Mouse (Mus musculus) neural tube, embryonic 10.5 days (tissue): Measurements from ENCODE around the gene C1qtnf1.
"Not testable (repeated sequence)": the region's sequence is repeated elsewhere in the genome, so short reads cannot be mapped to it uniquely, and the experiment has no call there.

Experiments used
- DNase-seq: peaks from one replicate; pipeline ENCODE4 v3.0.0-alpha.2; 2017; ENCODE audit warnings: low spot score; ENCODE audit errors: extremely low spot score

Gene C1qtnf1

GRCm38 (mm10) chr11:118427986-118428385, at the start of gene C1qtnf1:
Gene C1qtnf1 (plus strand): TSS chr11:118428203.
- DNase-seq: no peak

DNA sequence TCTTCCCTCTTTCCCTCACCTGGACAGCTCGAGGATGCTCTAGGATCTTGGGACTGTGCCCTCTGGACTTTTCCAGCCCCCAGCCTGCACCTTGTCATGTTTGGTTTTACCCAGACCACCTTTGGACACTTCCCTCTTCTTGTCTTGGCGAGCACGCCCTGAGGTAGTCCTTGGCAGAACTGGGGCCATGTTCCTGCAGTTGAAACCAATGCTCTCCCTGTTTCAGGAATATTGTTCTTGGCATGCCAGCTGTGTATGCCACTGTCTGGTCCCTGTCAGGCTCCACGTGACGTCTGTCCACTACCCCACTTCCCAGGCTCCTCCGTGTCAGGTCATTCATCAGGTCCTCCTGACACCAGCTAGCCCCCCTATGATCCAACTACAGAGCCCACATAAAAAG, 49.3 kb upstream of the C1qtnf1 start:
- no peak for DNase-seq

DNA sequence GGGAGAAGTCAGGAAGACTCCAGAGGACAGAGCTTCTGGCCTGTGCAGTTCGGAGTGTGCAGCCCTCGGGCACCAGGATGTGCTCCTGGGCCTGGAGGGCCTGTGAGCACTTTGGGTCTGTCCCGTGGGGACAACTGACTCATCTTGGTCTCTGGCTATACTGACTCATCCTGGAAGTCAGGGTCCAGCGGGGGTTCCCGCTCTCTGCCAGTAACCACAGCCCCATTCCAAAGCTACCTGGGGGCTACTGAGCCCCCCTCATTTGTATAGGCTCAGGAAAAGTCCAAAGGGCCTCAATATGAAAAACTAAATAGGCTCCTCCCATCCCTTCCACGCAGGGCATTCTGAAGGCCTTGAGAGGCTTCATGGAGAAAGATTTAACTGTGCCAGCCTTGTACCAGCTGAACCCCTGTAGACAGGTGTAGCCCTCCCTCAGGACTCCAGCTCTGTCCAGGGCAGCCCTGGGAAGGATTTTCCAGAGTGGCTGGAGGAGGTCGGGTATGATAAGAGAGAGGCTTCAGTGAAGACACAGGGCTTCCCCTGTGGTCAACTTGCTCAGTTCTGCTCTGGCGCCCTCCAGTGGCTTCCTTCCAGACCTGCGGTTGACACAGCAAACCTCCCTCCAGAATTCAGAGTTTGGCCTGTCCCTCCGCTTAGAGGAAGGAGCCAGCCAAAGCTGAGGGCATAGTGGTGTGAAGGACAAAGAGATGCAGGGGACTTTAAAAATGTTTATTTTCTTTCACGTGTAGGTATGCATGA, 48.6 kb upstream of the C1qtnf1 start:
- peak; percentile 80 for DNase-seq

GRCm38 (mm10) chr11:118387816-118388215, 40.2 kb upstream of the C1qtnf1 start:
- not testable (repeated sequence) for DNase-seq

DNA sequence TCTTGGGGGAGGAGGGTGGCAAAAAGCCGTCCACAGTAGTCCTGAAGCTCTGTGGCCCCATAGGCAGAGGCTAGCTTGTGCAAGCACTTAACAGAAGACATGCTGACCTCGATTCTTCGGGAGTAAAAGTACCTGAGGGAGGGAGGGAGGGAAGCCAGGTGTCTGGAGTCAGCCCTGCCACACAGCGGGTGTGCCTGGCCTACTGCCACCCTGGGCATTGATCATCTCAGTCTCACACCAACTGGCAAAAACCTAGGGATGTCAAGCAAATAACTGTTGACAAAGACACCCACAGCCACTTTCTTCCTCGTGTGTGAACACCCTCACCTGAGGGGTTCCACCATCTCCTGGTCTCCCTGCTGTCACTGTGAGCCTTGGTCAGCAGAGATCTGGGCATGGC, 34.0 kb upstream of the C1qtnf1 start:
- DNase-seq: no peak

DNA sequence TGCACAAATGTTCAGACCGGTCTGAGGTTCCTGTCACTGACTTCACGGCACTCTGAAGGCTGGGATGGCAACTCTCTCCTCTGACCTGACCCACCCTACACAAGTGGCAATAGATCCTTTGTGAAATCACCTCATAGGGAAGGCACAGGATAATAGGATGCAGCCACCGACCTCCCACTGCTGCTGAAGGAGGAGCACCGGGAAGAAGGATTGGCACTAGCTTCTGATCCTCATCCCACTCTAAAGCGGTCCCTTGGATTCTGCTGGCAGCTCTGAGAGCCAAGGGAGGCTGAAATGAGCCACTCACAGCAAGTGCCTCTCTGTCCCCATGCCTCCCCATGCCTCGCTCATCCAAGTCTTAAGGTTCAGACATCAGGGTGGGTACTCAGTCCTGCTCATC, 33.5 kb upstream of the C1qtnf1 start:
- no peak for DNase-seq

DNA sequence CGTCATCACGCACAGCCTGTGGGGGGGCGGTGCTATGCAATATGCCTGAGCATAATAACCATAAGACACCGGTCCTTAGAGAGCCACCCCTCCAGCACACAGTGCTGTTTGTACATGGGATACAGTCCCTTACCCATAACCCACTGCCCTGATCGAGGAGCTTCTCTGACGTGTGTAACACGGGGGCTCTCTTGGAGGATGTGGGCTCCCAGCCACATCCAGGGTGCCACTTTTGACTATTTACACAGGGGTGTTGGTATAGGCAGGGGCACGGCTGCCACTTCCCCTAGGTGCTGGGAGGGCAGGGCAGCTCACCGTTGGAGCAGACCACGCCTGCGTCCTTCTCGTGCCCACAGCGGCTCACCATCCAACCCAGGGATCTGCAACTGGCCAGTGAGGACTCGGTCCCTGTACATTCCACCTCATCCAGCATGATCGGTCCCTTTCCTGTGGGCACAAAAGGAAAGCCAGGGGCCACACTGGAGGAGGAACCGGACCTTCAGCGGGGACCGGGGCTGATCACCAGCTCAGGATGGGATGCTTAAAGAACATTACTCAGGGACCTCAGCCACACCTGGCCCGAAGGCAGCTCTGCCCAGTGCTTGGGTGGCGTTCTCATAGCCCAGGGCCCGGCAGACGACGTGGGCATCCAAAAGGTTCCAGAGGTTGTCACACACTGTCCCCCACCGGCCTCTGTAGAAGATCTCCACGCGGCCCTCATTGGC, 30.0 kb upstream of the C1qtnf1 start:
- no peak for DNase-seq

DNA sequence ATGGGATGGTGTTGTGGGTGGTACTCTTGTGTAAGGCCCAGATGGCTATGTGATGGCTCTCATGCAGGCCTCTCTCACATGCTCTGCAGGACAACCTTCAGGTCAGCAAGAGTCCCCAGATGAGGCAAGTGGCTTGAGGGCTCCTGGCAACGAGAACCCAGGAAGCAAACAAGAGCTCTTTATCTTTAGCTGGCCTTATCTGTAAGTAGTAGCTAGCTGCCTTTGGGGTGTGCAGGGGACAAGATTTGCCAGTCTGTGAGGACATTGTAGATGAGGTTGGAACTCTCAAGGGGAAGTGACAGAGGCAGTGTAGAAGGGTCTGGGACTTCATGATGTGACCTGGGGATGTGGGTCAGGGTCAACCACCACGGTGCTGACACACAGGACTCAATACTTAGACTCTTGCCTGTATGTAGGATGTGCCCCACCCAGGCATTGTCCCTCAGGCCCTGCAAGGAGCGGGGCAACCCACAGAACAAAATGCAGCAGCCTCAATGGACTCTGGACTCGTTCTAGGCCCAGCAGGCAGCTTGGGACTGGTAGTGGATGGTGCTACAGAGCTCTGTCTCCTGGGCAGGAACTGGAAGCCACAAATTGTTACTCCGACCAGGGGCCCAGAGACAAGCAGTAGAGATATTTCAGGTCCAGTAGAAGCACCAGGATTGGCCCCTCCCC, 28.0 kb upstream of the C1qtnf1 start:
- DNase-seq: no peak

DNA sequence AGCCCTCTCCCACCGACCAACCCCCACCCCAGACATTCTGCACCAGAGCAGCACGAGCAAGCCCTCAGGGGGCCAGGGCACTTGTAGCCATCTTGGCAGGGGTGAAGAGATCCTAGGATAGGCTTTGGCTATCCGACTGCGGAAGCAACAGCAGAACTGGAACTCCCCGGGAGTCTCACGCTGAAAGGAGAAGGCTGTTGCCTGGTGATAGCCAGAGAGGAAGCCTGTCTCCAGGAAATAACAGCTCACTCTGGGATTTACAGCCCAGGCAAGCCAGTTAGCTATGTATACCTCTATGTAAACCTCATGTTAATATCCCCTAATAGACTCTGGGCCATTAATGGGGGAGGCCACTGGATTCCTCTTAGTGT, 27.5 kb upstream of the C1qtnf1 start:
- peak; percentile 17 for DNase-seq

GRCm38 (mm10) chr11:118401195-118401594, 26.8 kb upstream of the C1qtnf1 start:
- DNase-seq: no peak

- no peak for DNase-seq
Observed at GRCm38 (mm10) chr11:118401760-118402280, 26.2 kb upstream of the C1qtnf1 start, which contains the start of gene Lgals3bp. Gene Lgals3bp (minus strand): TSS chr11:118402092.

DNA sequence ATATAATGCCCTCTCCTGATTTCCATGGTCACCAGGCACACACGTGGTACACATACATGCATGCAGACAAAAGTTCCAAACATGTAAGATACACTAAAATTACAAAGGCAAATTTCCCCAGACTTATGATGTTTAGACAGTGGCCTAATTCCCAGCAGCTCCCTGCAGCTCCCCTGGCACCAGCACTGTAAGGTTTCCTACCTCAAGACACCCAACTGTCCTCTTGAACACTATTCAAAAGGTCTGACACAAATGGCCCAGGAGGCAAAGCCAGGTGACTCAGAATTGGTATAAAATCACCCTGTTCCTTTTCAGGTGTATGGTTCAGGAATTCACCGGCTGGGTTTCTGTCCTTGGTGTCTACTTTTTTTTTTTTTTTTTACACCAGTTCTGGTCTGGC, 24.8 kb upstream of the C1qtnf1 start:
- DNase-seq: no peak

DNA sequence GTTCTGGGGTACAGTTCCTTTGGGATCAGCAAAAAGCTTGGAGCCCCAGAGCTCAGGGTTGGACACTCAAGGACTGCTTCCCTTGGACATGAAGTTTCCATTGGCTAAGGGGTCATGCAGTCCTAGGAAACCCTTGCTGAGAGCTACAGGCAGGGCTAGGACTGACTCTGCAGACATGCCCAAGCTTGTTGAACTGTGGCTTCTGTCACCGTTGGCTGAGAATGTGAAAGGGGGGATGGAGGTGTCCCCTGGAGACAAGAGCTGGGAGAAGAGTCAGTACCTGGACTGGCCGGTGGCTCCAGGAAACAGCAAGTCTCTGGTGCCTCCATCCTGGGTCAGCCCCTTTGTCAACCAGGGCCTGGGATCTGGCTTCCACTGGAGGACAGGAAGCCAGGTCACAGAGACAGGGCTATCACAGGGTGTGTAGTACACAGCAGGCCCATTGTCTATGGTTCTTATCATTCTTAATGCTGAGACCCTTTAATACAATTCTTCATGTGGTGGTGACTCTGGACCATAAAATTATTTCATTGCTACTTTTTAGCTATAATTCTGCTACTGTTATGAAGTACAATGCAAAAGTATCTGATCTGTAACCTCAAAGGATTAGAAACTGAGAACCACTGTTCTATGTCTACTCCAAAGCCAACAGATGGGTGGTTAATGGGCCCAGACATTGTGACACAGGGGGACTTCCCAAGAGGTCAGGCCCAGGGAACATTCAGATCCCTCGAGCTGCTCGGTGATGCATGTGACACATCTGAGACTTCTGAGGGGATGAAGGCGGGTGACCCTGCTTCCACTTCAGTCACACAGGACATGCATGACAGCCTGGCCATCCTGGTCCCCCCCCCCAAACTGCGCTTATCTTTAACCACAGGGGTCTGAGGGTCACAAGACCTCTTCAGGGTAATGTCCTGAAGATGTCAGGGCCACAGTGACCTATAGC, 23.8 kb upstream of the C1qtnf1 start:
- DNase-seq: no peak

- no peak for DNase-seq
Observed at GRCm38 (mm10) chr11:118405311-118405710, 22.7 kb upstream of the C1qtnf1 start.

DNA sequence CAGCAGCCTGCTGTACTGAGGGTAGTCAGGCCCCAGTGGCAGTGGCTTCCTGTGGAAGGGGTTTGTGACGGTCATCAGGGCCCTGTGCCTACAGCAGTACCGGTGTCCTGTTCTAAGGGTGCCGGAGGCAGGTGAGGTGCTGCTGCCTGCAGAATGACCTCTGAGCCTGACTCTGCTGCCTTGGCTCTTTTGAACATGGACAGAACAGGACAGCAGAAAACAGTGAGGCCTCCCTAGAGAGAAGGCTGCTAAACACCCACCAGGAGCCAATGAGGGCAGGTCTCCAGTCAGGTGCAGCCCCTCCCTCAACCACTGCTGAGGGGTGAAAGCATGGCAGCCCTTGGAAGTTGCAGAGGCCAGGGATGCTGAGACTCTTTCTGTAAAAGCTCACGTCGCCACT, 21.5 kb upstream of the C1qtnf1 start:
- DNase-seq: no peak

DNA sequence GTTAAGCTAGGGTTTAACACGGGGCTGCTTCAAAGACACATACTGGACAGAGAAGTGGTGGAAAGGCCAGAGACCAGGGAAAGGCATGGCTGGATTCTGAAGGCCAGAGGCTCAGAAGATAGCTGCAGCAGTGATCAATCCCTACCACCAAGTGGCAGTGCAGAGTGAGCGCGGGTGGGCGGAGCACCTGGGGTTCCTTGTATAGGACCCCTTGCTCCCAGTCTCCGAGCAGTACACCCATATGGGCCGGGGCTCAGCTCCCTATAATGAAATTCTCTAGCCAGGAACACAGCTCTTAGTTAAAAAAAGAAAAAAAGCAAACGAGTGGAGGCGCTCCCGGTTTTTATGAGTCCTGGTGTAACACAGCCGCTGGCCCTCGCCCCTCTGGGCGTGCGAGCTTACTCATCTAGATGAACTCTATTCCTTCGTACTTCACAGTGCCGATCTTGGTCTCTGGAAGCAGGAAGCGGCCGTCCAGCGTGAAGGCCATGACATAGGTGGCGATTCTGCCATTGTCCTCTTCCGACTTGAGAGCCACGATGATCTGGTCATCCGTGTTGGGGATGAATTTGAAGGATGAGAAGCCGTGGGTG, 20.6 kb upstream of the C1qtnf1 start:
- DNase-seq: no peak

DNA sequence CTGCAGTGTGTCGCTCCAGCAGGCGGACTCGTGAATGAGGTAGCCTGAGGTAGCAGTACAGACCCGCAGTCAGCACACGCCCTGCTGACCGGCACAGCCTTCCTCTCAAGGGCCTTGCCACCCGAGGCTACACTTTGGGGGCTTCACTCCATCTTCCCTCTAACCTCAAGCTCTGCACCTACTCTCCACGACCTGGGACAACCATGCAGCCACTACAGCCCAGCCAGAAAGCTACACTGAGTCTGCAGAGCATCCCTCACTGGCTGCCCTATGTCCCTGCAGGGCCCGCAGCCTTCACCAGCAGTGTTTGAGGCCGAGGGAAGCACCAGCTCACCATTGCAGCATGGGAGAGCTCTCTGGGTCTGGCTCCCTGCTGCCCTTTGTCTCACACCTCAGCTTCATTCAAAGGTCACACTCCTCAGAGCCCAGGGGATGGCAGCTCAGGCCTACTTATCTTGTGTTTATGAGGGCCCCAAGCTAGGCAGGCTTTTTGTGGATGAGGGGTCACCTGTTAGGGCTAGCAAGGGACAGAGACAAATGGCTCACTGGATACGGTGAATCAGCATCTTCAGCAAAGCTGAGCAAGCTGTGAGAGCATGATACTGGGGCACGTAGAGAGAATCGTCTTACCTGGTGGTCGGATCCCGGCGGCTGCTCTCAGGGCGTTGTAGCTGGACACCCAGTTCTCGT, 19.8 kb upstream of the C1qtnf1 start:
- DNase-seq: no peak

DNA sequence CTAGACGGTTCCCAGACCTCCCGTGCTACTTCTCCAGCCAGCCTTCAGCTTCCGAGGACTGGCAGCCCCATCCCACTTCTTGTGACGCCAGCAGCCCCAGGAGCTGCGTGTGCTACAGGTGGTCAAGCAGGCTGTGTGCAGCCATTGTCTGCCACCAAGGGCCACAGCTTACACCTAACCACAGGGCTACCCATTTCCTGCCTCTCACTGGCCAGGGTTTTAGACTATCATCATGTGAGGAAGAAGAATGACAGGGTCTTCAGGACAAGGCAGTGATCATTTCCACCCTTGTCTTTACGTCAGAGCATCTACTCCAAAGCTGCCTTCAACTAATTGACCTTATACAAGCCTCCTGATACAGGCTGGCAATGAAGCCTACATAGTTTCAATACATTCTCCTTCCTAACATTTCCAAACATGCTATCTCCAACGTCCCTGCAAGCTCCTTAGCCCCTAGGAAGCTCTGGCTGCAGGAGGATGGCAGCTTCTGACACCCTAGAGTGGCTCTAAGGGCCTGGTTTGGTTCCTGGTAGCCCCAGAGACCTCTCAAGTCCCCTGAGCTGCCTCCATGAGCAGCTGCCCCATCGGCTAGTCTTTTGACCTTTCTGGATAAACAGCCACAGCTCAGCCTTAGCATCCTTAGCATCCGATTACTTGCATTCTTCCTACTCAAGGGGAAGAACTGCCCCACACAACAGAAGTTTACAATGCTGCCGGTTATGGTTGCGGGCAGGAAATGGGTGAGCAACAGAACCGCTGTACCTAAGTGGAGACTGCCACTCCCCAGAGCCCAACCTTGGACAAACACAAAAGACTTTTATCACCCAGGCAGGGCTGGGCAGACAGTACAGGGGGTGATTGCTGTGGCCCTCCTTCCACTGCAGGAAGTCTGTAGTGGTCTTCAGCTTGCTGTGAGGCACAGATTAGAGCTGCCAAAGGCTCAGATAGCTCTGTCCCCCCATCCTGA, 18.6 kb upstream of the C1qtnf1 start:
- no peak for DNase-seq

DNA sequence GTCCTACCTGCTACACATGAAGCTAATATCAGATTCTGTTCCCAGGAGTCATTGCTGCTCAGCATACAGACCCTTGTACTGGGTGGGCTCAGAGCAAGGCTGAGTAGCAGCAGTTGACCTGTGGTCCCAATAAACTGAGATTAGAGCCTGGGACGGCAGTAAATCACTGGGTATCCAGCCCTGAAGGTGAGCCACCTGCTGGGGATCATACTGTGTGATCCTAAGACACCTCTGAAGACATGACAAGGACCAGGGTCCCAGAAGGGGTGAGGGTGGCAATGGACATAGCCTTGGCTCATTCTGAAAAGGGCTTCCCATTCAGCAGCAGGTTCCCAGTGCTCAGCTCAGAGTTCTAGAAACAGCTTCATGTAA, 17.9 kb upstream of the C1qtnf1 start:
- DNase-seq: no peak
